Mouse (Mus musculus) midbrain, embryonic 16.5 days (tissue): Measurements from ENCODE around the gene Lrig1. TPM values are rescaled to one million over a fixed set of nuclear protein-coding genes. Genes with fewer than 3 reads are reported as not detected.
A peak's percentile ranks its signal among the peaks of the same experiment; 100 is the strongest.

Source experiments
- ATAC-seq: fragments of 200-750 bp; cut with Nextera tagmentation; 2 replicates; pipeline ENCODE4 v1.8.0; 2017; ENCODE audit warnings: moderate TSS enrichment
- H3K27ac ChIP-seq: fragments of 300-500 bp; sonication (generic); 2 replicates; pipeline ENCODE4 v1.5.1; 2014; ENCODE audit warnings: mild to moderate bottlenecking, low read length, mixed read lengths
- H3K27me3 ChIP-seq: fragments of 300-500 bp; sonication (generic); 2 replicates; pipeline ENCODE4 v1.6.1; 2014; ENCODE audit warnings: low read depth, low read length, mixed read lengths; ENCODE audit not compliant: control insufficient read depth, insufficient read depth
- H3K36me3 ChIP-seq: fragments of 300-500 bp; sonication (generic); 2 replicates; pipeline ENCODE4 v1.6.1; 2014; ENCODE audit warnings: mild to moderate bottlenecking, low read length, moderate library complexity, mixed read lengths; ENCODE audit not compliant: control insufficient read depth, insufficient read depth
- H3K4me1 ChIP-seq: fragments of 300-500 bp; sonication (generic); 2 replicates; pipeline ENCODE4 v1.6.1; 2014; ENCODE audit warnings: mild to moderate bottlenecking, low read length, mixed read lengths; ENCODE audit not compliant: control insufficient read depth, insufficient read depth
- H3K4me2 ChIP-seq: fragments of 300-500 bp; sonication (generic); 2 replicates; pipeline ENCODE4 v1.6.1; 2014; ENCODE audit warnings: mild to moderate bottlenecking, low read length, mixed read lengths
- H3K4me3 ChIP-seq: fragments of 300-500 bp; sonication (generic); 2 replicates; pipeline ENCODE4 v1.5.1; 2014; ENCODE audit warnings: low read depth, mild to moderate bottlenecking, low read length, moderate library complexity, mixed read lengths
- H3K9ac ChIP-seq: fragments of 300-500 bp; sonication (generic); 2 replicates; pipeline ENCODE4 v1.6.1; 2014; ENCODE audit warnings: low read depth, low read length, mixed read lengths
- H3K9me3 ChIP-seq: fragments of 300-500 bp; sonication (generic); replicated peaks from 2 replicates; pipeline ENCODE4 v1.6.1; 2014; ENCODE audit warnings: mild to moderate bottlenecking, low read length, mixed read lengths; ENCODE audit not compliant: control insufficient read depth, poor library complexity, severe bottlenecking
- WGBS: fragments of 180-500 bp; shearing (Covaris S2); extraction: QIAGEN DNeasy Blood & Tissue Kit; methylation state at CpG from one replicate; pipeline ENCODE4 v1.1.7; 2014; 5-methylcytosine and 5-hydroxymethylcytosine counted together
- polyA plus RNA-seq: library from polyadenylated mRNA; unstranded; fragments of >200 nt; fragmentation: Nextera tagmentation; extraction: Ambion mirVana; gene quantifications from 2 replicates; pipeline ENCODE4 v1.2.1, GENCODE M21; 2015

Lrig1 gene
- 8.6 and 14.2 TPM in 2 replicates for polyA plus RNA-seq

DNA sequence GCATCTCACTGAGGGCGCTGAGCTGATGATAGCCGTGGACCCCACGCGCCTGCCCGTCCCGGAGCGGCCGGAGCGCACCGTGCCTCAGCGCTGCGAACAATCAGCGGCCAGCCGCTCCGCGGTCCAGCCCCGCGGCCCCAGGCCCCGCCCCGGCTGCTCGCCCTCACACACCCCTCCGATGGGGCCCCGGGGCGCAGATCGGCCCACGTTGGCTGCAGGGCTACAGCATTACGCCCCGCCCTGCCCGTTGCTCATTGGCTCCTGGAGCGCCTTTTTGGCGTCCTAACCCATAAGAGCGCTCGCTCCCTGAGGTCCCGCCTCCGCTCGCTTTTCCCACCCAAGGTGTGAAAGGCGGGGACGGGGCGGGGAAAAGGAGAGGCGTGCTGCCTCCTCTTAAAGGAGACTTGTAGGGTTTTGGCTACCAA is at the start of gene Lrig1:
Gene Lrig1, minus strand, starts transcription at position 92 of the 425 bp plus-strand sequence.
- peak; percentile 99 for ATAC-seq
- WGBS, result under 1% methylated on average over 40 of the region's 40 CpGs
- no peaks in the 10 kb centered on the region for H3K36me3 ChIP-seq
- peaks cover 19% of the 10 kb centered on the region for H3K4me1 ChIP-seq
- H3K4me3 ChIP-seq, result peak within 1 kb of the TSS; percentile 75
- no peaks in the 10 kb centered on the region for H3K27me3 ChIP-seq
- H3K9me3 ChIP-seq, result no peaks in the 10 kb centered on the region
- peak within 1 kb of the TSS; percentile 85 for H3K9ac ChIP-seq
- peak within 1 kb of the TSS; percentile 84 for H3K27ac ChIP-seq
- peak within 1 kb of the TSS; percentile 89 for H3K4me2 ChIP-seq

DNA sequence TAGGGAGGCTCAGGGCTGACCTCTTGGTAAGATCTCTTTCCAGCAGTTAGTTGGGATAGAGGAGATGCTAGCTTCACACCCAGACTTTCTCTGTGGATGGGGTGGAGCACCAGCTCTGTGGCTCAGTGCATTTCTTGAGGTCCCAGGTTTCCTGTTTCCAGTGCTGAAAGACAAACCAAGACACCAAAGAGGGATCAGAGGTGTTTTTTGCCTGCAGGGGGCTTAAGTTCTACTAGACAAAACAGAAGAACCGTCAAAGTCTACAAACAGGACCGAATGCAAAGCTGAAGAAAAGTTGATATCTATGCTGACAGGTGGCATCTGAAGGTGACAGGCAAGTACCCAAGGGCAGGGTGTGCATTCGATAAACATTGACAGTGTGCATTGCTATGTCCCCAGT is 49.7 kb upstream of the Lrig1 start:
- Histone ChIP-seq H3K9me3 (no peaks in the 10 kb centered on the region), H3K4me1 (peaks cover 5% of the 10 kb centered on the region), H3K9ac (no peak overlapping the region), H3K36me3 (no peaks in the 10 kb centered on the region), H3K4me2 (no peak overlapping the region), H3K27me3 (no peaks in the 10 kb centered on the region), H3K4me3 (no peak overlapping the region), H3K27ac (no peak overlapping the region)
- ATAC-seq, result no peak
- 69% methylated on average over 3 of the region's 3 CpGs for WGBS

GRCm38 (mm10) chr6:94748361-94748760 is 48.4 kb upstream of the Lrig1 start:
- no peaks in the 10 kb centered on the region for H3K36me3 ChIP-seq
- no peaks in the 10 kb centered on the region for H3K9me3 ChIP-seq
- no peak overlapping the region for H3K4me3 ChIP-seq
- no peaks in the 10 kb centered on the region for H3K27me3 ChIP-seq
- H3K4me1 ChIP-seq, result peaks cover 5% of the 10 kb centered on the region
- no peak overlapping the region for H3K9ac ChIP-seq
- no peak overlapping the region for H3K27ac ChIP-seq
- no peak for ATAC-seq
- WGBS, result 78% methylated on average over 7 of the region's 7 CpGs
- H3K4me2 ChIP-seq, result no peak overlapping the region

- Histone ChIP-seq H3K4me2 (no peak overlapping the region), H3K4me3 (no peak overlapping the region), H3K27ac (no peak overlapping the region), H3K9ac (no peak overlapping the region), H3K4me1 (no peaks in the 10 kb centered on the region), H3K9me3 (no peaks in the 10 kb centered on the region), H3K27me3 (no peaks in the 10 kb centered on the region), H3K36me3 (no peaks in the 10 kb centered on the region)
- 88% methylated on average over 14 of the region's 14 CpGs for WGBS
- no peak for ATAC-seq
Measured at GRCm38 (mm10) chr6:94740117-94740729, 40.3 kb upstream of the Lrig1 start.

DNA sequence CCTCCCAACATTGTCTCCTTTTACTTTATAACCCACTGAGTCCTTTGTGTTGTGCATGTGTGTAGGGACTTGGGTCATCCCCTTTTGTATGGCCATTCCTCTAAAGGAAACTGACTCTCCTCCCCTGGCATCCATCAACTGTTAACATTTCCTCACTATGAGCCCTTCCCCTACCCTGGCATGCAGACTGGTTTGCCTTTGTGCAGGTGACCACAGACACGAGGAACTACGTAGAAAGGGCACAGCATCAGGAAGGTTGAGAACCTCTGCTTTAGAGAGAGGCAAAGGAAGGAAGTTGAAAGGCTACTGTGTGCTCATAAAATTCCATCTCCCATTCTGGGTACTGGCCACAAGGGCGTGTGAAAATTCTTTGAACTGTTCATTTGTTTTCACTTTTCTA is 38.7 kb upstream of the Lrig1 start:
- Histone ChIP-seq H3K9me3 (no peaks in the 10 kb centered on the region), H3K4me1 (no peaks in the 10 kb centered on the region), H3K9ac (no peak overlapping the region), H3K27me3 (no peaks in the 10 kb centered on the region), H3K36me3 (no peaks in the 10 kb centered on the region), H3K4me3 (no peak overlapping the region), H3K4me2 (no peak overlapping the region), H3K27ac (no peak overlapping the region)
- WGBS, result 76% methylated on average over 3 of the region's 3 CpGs
- no peak for ATAC-seq

GRCm38 (mm10) chr6:94733878-94734277 is 33.9 kb upstream of the Lrig1 start:
- Histone ChIP-seq H3K4me2 (no peak overlapping the region), H3K4me1 (peaks cover 5% of the 10 kb centered on the region; the same call in 1 of the 2 replicates), H3K9me3 (no peaks in the 10 kb centered on the region), H3K4me3 (no peak overlapping the region), H3K27me3 (no peaks in the 10 kb centered on the region), H3K36me3 (no peaks in the 10 kb centered on the region), H3K27ac (no peak overlapping the region), H3K9ac (no peak overlapping the region)
- ATAC-seq, result no peak
- WGBS, result 88% methylated on average over 5 of the region's 5 CpGs

GRCm38 (mm10) chr6:94729847-94730246 is 29.9 kb upstream of the Lrig1 start:
- no peaks in the 10 kb centered on the region for H3K27me3 ChIP-seq
- no peaks in the 10 kb centered on the region for H3K9me3 ChIP-seq
- WGBS, result 50% methylated on average over 18 of the region's 18 CpGs
- ATAC-seq, result no peak
- peaks cover 5% of the 10 kb centered on the region; the same call in 1 of the 2 replicates for H3K4me1 ChIP-seq
- H3K27ac ChIP-seq, result no peak overlapping the region; the same call in 1 of the 2 replicates
- H3K4me2 ChIP-seq, result peak overlapping the region; percentile 36
- no peaks in the 10 kb centered on the region for H3K36me3 ChIP-seq
- no peak overlapping the region for H3K4me3 ChIP-seq
- H3K9ac ChIP-seq, result no peak overlapping the region

DNA sequence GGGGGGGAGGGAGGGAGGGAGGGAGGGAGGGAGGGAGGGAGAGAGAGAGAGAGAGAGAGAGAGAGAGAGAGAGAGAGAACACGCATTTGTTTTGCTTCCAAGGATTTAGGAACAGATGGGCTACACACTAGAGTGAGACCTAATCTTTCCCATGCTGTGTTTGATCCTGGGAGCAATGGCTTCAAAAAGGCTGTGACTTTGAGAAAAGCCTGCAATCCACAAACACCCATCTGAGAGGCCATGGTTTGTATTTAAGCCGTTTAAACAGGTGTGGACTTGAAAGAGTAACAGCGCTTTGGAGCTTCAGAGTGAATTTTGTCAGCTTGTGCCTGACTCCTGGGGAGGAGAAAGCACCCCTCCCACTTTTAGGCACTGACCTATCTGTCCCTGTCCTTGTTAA is 29.2 kb upstream of the Lrig1 start:
- no peak for ATAC-seq
- WGBS, result 24% methylated on average over 3 of the region's 3 CpGs
- no peaks in the 10 kb centered on the region for H3K27me3 ChIP-seq
- no peak overlapping the region for H3K27ac ChIP-seq
- no peaks in the 10 kb centered on the region for H3K36me3 ChIP-seq
- no peak overlapping the region for H3K4me3 ChIP-seq
- H3K4me2 ChIP-seq, result no peak overlapping the region
- peaks cover 5% of the 10 kb centered on the region; the same call in 1 of the 2 replicates for H3K4me1 ChIP-seq
- no peaks in the 10 kb centered on the region for H3K9me3 ChIP-seq
- H3K9ac ChIP-seq, result no peak overlapping the region

DNA sequence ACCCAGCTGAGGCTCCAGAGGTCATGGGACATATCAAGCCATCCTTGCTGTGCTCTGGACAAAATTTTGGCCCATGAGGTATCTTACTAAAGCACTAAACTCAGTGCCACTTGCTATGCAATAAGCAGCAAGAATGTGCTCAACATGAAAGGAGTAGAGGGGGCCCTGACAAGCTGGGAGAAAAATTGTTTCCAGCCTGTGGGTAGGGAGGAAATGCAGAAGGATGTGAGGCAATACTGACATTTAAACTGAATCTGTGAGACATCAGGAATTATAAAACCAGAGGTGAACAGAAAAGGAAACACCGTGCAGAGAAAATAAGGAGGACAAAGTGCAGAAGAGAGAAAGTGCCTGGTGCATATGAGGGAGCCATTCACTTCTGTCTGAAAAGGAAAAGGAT is 24.7 kb upstream of the Lrig1 start:
- 94% methylated on average over 1 of the region's 1 CpGs for WGBS
- Histone ChIP-seq H3K27ac (no peak overlapping the region), H3K9me3 (no peaks in the 10 kb centered on the region), H3K4me1 (no peaks in the 10 kb centered on the region; the same call in 1 of the 2 replicates), H3K36me3 (no peaks in the 10 kb centered on the region), H3K4me3 (no peak overlapping the region), H3K27me3 (no peaks in the 10 kb centered on the region), H3K9ac (no peak overlapping the region), H3K4me2 (no peak overlapping the region)
- ATAC-seq, result no peak
